Mouse (Mus musculus): ENCODE results near the gene Hsd3b1.

DNA sequence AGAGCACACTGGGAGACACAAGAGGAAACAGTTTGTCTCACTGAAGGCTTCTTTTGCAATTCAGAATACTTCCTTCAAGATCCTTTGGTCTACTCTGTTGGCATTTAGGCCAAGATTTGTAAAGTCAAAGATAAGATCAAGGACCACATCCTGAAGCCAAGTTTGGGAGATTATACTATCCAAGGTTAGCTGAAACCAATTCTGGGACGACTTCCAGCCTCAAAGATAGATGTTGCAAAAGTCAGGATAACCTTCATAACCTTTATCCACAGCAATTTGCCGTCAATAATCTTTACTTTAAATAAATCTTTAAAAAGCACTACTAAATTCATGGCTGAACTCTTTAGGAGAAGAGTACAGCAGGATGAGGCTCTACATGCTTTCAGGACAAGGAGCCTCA is 28.6 kb upstream of the Hsd3b1 start:
- TF ChIP-seq CTCF (IDR thresholded peaks at IDR 0.05; ENCODE audit: control insufficient read depth, insufficient read depth, low read length) = no peak
- TF ChIP-seq POLR2A (IDR thresholded peaks at IDR 0.05; ENCODE audit: borderline replicate concordance, control insufficient read depth, low read depth, low read length) = no peak
